Mouse (Mus musculus): ENCODE data around the gene Gm42417.

The Gm42417 gene

DNA sequence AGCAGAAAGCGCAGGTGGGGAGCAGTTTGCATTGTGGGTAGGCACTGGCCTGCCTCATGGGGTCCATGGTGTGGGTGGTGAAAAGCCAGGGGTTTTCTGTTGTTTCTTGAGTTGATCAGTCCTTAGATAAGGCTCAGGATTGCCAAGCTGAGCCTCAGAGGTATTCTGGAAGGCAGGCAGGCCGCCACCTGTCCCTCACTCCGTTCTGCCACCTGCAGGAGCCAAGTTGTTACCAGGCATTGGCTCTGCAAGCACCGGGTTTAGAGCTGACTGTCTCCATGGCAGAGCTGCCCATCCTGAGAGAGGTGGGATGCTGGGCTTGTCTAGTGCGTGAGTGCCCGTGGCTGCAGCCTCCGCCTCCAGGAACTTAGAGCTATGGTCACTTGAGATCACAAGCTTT lies 17.0 kb downstream of the Gm42417 start:
- DNase-seq (ENCODE audit: low spot score in 2 of 2): no peak

GRCm38 (mm10) chr1:36519626-36520025 lies 19.6 kb downstream of the Gm42417 start:
- no peak for DNase-seq (ENCODE audit: low spot score in 2 of 2)

DNA sequence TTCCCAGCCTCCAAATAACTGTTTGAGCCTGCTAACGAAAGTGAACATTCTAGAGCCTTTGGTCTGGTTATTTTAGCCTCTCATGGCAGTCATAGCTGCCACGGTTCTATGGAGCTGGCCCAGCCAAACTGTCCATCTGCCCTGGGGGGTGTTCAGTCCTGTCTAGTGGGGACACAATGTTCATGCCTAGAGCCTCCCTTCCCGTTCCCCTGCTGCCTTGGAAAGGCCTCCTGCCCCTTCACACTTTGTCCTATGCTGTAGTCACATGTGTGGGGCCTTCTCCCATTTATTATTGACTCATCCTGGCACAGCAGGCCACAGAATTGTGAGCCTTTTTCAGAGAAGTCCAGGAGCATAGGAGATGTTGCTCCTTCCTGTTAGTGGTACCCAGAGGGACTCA lies 21.0 kb downstream of the Gm42417 start:
- DNase-seq (ENCODE audit: low spot score in 2 of 2): no peak

DNA sequence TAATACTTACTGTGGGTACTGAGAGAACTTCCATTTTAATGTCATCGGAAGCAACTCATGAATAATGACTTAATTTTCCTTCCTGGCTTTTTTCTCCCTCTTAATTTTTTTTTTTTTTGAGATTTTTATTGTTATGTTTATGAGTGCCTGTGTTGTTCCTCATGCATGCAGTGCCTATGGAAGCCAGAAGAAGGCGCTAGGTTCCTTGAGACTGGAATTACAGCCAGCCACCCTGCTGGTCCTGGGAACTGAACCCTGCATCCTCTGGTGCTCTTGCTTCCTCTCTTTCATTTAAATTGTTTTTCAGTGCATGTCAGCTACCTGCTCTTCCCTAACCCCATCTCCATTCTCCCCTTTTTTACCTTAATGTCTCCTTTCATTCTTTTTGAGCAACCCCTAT lies 25.5 kb downstream of the Gm42417 start:
- no peak for DNase-seq (ENCODE audit: low spot score in 2 of 2)

DNA sequence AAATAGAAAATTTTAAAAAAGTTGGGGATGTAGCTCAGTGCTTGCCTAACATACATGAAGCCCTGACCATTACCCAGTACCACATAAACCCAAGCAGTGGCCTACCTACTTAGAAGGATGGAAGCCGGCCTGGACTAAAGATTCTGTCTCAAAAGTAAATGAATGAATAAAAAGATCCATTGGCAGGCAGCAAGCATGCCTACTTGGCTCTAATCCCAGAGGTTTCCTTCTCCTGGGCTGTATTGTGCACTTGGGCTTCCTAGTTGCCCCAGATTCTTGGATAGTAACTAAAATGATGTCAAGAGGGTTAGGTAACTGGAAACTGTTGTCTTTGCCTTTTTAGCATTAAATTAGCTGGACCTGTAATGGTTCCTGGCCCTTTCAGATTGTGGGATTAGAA lies 25.9 kb downstream of the Gm42417 start:
- DNase-seq (ENCODE audit: low spot score in 2 of 2): no peak

DNA sequence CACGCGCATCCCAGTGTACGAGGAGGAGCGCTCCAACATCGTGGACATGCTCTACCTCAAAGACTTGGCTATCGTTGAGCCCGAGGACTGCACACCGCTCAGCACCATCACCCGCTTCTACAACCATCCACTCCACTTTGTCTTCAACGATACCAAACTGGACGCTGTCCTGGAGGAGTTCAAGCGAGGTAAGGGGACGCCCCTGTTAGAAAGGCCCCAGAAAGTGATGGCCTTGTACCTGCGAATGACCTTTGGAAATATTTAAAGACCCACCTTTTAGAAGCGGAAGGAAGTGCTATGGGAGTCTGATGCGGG lies 26.3 kb downstream of the Gm42417 start:
- no peak for DNase-seq (ENCODE audit: low spot score in 2 of 2)

GRCm38 (mm10) chr1:36512089-36512965 lies 26.9 kb downstream of the Gm42417 start:
- no peak for DNase-seq (ENCODE audit: low spot score in 2 of 2)

- peak; percentile 99 for DNase-seq (ENCODE audit: low spot score in 2 of 2)
Measured at GRCm38 (mm10) chr1:36511289-36512021, 27.8 kb downstream of the Gm42417 start, which contains the start of gene Cnnm3. Gene Cnnm3 (plus strand): TSS chr1:36511867.

- no peak for DNase-seq (ENCODE audit: low spot score in 2 of 2)
Measured at GRCm38 (mm10) chr1:36508238-36508637, 31.0 kb downstream of the Gm42417 start.

- DNase-seq (ENCODE audit: low spot score in 2 of 2): peak; percentile 40 to 58
Measured at GRCm38 (mm10) chr1:36501261-36501660, 38.0 kb downstream of the Gm42417 start.

DNA sequence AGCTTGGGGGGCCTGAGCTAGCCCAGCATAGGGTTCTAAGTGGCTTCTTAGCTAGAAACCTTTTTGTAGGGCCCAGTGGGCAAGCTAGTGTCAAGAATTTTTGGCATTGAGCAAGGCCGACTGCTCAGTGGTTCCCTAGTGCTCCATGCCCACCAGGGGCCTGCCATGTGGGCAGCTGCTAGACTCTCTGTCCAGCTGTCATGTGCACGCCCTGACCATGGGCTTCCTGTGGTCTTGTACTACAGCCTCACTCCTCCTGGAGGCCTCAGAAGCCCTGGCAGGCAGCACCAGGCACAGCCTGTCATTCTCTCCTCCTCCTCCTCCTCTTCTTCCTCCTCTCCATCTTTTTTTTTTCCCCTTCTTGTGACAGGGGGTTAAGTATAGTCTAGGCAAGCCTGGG lies 41.9 kb downstream of the Gm42417 start:
- DNase-seq (ENCODE audit: low spot score in 2 of 2): no peak

GRCm38 (mm10) chr1:36496719-36497118 lies 42.5 kb downstream of the Gm42417 start:
- DNase-seq (ENCODE audit: low spot score in 2 of 2): no peak

DNA sequence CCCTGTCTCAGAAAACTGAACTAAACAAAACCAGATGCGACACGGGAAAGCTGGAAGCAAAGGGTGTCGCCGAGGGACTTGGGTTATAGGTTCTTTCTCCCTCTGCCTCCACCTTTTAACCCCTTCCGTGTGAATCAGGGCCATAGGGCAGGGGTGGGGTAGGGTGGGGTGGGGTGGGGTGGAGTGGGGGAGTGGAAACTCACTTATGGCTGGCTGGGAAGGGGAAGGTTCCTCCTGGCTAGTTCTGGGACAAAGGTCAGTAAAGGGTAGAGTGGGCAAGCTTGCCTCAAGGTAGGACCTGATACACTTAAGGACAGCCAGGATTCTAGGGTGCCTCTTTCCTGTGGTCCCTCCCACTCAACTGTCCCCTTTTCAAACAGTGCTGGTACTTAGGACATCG lies 45.9 kb downstream of the Gm42417 start:
- no peak for DNase-seq (ENCODE audit: low spot score in 2 of 2)

DNA sequence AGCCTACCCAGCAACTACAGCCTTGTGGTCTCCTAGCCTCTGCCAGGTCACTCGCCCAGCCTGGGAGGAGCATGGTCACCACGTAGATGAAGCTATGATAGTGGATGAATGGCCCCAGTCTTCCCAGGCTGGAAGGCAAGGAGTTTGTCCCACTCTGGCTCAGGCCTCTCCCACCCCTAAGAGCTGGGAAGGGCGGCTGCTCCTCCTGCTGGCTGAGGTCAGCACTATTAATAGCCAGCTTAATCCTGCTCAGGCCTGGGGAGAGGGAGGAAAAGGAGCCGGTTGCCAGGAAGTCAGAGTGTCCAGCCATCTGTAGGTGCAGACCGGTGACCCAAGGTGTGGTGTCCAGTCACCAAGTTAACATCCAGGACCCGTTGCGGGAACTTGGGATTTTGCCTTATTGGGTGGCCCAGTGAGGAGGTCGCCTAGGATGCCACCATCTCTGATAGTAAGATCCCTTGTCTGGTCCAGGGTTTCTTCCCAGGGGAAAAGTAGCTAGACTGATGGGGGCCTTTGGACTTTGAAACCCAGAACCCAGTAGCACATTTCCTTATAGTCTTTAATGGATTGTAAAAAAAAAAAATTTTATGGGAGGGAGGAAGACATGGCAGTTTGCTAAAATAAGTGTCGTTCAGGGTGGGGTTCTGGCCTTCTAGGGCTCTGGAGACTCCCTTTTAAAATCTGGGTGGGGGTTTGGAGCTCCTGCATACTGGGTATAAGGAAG lies 46.7 kb downstream of the Gm42417 start:
- DNase-seq (ENCODE audit: low spot score in 2 of 2): peak; percentile 69 to 71

GRCm38 (mm10) chr1:36489661-36490060 lies 49.6 kb downstream of the Gm42417 start:
- DNase-seq (ENCODE audit: low spot score in 2 of 2): no peak

GRCm38 (mm10) chr1:36487111-36487510 lies 52.1 kb downstream of the Gm42417 start:
- no peak for DNase-seq (ENCODE audit: low spot score in 2 of 2)

GRCm38 (mm10) chr1:36485080-36485479 lies 54.1 kb downstream of the Gm42417 start:
- no peak for DNase-seq (ENCODE audit: low spot score in 2 of 2)

GRCm38 (mm10) chr1:36483825-36484224 lies 55.4 kb downstream of the Gm42417 start:
- no peak for DNase-seq (ENCODE audit: low spot score in 2 of 2)
